Mouse (Mus musculus) testis, postnatal 14 days (tissue): ENCODE results near the gene Boll.
"Not testable (repeated sequence)": the region's sequence is repeated elsewhere in the genome, so short reads cannot be mapped to it uniquely, and the experiment has no call there.

Source experiments
- DNase-seq: peaks from one replicate; pipeline ENCODE4 v3.0.0; 2021; ENCODE audit warnings: low spot score

The Boll gene

GRCm38 (mm10) chr1:55363044-55363565 is at the start of gene Boll:
Gene Boll, minus strand, starts transcription at chr1:55363469.
- DNase-seq, result peak; percentile 88

- no peak for DNase-seq
Observed at GRCm38 (mm10) chr1:55412569-55412968, 49.3 kb upstream of the Boll start.

- no peak for DNase-seq
Observed at GRCm38 (mm10) chr1:55411079-55411478, 47.8 kb upstream of the Boll start.

- no peak for DNase-seq
Observed at GRCm38 (mm10) chr1:55410670-55411069, 47.4 kb upstream of the Boll start.

GRCm38 (mm10) chr1:55406531-55407375 is 43.5 kb upstream of the Boll start:
- DNase-seq, result peak; percentile 16

- peak; percentile 62 for DNase-seq
Observed at GRCm38 (mm10) chr1:55406023-55406413, 42.7 kb upstream of the Boll start.

GRCm38 (mm10) chr1:55405272-55406022 is 42.2 kb upstream of the Boll start, which contains the start of gene Plcl1:
Gene Plcl1, plus strand, starts transcription at chr1:55405921.
- DNase-seq, result peak; percentile 91

- peak; percentile 31 for DNase-seq
Observed at GRCm38 (mm10) chr1:55404439-55404838, 41.2 kb upstream of the Boll start.

GRCm38 (mm10) chr1:55399891-55400290 is 36.6 kb upstream of the Boll start:
- no peak for DNase-seq

- DNase-seq, result peak; percentile 72
Observed at GRCm38 (mm10) chr1:55383114-55383773, 20.0 kb upstream of the Boll start.

- no peak for DNase-seq
Observed at GRCm38 (mm10) chr1:55380527-55380926, 17.3 kb upstream of the Boll start.

GRCm38 (mm10) chr1:55372626-55373025 is 9.4 kb upstream of the Boll start:
- DNase-seq, result no peak

GRCm38 (mm10) chr1:55363586-55363985 is 317 bp upstream of the Boll start:
- peak; percentile 85 for DNase-seq

GRCm38 (mm10) chr1:55362634-55363033 is 635 bp downstream of the Boll start:
- peak; percentile 91 for DNase-seq

- not testable (repeated sequence) for DNase-seq
Observed at GRCm38 (mm10) chr1:55351914-55352313, 11.4 kb downstream of the Boll start.

- not testable (repeated sequence) for DNase-seq
Observed at GRCm38 (mm10) chr1:55325496-55325895, 37.8 kb downstream of the Boll start.

GRCm38 (mm10) chr1:55301077-55301476 is 62.2 kb downstream of the Boll start:
- no peak for DNase-seq

- no peak for DNase-seq
Observed at GRCm38 (mm10) chr1:55279081-55279480, 84.2 kb downstream of the Boll start.

- DNase-seq, result no peak
Observed at GRCm38 (mm10) chr1:55265447-55265846, 97.8 kb downstream of the Boll start.

GRCm38 (mm10) chr1:55264385-55264784 is 98.9 kb downstream of the Boll start:
- no peak for DNase-seq

GRCm38 (mm10) chr1:55246374-55246773 is 116.9 kb downstream of the Boll start:
- DNase-seq, result no peak

- DNase-seq, result no peak
Observed at GRCm38 (mm10) chr1:55239237-55239636, 124.0 kb downstream of the Boll start.
